Mouse (Mus musculus): ENCODE results near the gene Rbm8a.
A peak's percentile ranks its signal among the peaks of the same experiment; 100 is the strongest.

Rbm8a gene

DNA sequence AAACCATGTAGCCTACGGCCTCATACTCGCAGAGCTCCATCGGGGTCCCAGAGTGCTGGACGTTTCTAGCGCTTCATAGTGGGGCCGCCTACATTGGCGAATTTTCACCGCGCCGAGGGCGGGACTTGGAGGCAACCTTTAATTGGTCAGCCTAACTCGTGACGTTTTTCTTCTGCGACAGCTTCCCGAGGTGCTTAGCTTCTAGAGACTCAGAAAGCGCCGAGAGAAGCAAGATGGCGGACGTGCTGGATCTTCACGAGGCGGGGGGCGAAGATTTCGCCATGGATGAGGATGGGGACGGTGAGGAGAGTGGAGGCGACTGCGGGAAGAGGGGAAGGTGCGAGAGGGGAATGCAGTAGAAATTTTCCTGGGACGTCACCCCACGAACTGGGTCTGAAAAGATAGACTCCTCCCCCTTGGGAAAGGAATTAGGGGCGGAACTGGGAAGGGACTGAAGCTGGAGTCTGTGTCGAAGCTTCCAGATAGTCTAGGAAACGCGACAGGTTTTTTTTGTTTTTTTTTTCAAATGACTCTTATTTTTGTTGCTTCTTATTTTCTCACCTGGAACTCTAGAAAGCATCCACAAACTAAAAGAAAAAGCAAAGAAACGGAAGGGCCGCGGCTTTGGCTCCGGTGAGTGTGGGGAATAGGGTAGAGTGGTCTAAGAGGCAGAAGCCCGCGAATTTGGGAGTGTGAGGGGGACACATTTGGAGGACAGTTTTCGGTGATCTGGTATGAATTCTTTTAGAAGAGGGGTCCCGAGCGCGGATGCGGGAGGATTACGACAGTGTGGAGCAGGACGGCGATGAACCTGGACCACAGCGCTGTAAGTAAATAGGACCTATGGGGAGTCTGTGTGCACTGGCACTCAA, at the start of gene Rbm8a:
Rbm8a (plus strand) TSS at position 205 of the 872 bp plus-strand sequence.
- peak; percentile 99 for DNase-seq (ENCODE audit: low read depth, low spot score)

DNA sequence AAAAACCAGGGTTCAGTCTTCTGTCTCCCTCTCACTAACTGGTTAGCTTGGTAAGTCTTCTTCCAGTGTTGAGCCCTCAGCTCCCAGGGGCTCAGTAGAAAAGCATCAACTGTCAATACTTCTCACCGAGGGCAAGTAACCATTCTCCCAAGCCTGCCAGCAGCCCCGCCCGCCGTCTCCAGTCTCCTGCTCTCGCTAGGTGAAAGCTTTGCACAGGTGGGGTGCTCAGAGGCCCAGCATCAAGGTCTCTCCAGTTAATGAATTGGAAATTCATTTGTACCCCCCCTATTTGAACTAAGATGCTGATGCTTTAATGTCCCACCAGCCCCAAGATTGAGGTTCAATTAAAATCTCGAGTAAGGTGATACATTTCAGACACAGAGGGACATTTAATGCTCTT, 48.6 kb upstream of the Rbm8a start:
- no peak for DNase-seq (ENCODE audit: low read depth, low spot score)

DNA sequence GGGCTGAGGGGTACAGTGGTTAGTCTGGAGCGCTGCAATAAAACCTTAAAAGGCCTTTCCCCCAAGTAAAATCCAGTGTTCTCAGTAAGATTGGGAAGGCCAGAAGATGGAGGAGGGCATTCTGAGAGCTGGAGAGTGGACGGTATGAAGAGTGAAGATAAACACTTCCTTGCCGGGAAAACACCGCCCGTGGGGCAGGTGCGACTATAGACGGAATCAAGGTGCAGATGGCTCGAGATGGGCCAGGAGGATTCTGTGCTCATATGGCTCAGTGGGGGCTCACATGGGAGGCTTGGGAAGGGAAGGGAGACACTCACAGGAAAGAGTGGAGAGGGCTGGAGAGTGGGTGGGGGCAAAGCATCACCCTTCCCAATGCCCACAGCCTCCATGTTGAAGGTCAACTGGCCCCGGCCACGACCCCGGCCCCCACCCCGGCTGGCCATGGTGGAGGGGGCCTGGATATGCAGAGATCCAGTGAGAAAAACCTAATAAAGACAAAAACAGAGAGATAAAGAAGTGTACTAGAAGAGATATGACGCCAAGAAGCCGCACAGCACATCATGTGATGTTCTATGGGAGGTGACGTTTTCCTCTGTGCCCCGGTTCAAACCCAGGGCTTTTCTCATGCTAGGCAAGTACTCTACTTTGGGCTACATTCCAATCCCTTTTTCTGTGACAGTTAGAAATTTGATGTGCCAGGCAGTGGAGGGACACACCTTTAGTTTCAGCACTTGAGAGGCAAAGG, 47.8 kb upstream of the Rbm8a start:
- DNase-seq (ENCODE audit: low read depth, low spot score): no peak

DNA sequence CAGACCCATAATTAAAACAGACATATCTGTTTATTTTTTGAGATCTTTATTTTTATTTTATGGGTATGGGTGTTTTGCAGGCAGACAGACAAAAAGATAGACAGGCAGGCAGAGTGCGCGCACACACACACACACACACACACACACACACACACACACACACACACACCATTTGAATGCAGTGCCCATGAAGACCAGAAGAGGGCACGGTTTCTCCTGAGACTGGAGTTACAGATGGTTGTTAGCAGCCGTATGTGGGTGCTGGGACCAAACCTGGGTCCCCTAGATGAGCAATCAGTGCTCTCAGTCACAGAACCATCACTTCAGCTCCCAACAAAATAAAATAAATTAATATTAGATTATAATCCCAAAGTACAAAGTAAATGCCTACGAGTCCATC, 46.3 kb upstream of the Rbm8a start:
- no peak for DNase-seq (ENCODE audit: low read depth, low spot score)

DNA sequence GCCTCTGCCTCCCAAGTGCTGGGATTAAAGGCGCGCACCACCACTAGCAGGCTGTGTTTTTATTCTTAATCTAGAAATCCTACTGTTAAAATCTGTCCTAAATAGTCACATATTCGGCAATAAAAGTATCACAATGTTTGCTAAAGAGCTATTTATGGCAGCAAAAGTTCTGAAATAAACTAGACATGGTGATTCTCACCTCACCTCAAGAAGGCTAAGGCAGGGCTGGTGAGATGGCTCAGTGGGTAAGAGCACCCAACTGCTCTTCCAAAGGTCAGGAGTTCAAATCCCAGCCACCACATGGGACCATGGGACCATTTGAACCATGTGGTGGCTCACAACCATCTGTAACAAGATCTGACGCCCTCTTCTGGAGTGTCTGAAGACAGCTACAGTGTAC, 39.1 kb upstream of the Rbm8a start:
- DNase-seq (ENCODE audit: low read depth, low spot score): no peak

DNA sequence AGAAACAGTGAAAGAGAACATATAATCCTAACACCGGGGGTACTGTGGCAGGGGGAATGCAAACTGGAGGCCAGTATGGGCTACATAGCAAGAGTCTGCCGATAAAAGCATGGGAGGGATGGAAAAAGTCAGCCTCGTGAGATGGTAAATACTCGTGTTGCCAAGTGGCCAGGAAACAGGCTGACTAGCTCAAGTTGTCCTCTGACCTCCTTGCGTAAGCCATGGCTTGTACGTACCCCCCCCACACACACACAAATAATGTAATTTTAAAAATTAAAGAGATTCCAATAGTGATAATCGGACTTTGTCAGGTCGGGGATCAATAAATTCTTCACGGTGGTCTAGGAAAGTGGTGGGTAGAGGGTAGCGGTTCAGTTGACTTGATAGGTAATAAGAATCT, 36.4 kb upstream of the Rbm8a start:
- no peak for DNase-seq (ENCODE audit: low read depth, low spot score)

DNA sequence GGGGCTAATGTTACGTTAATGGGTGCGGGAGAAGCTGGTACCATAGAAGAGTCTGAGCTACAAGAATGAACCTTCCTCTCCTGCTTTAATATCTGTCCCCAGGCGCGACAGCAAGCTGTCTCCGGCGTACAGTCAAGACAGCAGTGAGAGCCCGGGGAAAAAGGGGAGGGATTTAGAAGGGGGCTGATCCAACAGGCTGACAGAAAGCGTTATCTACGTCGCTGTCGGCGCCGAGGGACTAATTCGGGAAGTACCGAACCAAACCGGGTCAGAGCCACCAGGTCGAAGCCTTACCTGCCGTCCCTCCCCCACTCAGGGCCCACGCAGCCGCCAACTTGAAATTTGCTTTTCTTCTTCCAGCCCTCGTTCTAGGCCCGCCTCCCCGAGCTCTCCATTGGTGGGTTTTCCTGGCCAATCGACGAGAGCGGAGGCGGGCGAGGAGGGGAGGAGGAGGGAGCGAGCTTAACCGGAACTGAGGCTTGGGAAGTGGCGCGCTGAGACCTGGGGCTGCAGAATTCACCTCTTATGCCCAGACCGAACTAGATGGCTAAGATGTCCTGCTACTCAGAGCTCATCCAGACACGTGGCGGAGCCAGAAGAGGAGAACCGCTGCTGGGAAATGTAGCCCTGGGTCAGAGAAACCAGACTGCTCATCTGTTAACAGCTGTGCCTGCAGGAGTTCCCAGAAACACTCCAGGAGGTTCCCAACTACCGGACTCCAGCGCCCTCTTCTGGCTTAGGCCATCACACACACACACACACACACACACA, 35.8 kb upstream of the Rbm8a start, which contains the start of gene Polr3gl:
Polr3gl (minus strand) TSS at position 392 of the 771 bp plus-strand sequence.
- DNase-seq (ENCODE audit: low read depth, low spot score): peak; percentile 97

DNA sequence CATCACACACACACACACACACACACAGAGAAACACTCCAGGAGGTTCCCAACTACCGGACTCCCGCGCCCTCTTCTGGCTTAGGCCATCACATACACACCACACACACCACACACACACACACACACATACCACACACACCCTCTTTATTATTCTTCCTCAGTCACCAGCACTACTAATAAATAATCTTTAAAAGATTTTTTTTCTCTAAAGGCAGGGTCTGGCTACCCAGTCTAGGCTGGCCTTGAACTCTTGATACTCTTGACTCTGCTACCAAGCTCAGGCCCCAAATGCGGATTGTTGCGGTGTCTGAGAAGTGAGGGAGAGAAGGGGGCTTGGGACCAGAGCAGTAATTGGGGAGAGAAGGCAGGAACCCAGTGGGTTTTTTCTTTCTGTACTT, 34.9 kb upstream of the Rbm8a start:
- no peak for DNase-seq (ENCODE audit: low read depth, low spot score)

DNA sequence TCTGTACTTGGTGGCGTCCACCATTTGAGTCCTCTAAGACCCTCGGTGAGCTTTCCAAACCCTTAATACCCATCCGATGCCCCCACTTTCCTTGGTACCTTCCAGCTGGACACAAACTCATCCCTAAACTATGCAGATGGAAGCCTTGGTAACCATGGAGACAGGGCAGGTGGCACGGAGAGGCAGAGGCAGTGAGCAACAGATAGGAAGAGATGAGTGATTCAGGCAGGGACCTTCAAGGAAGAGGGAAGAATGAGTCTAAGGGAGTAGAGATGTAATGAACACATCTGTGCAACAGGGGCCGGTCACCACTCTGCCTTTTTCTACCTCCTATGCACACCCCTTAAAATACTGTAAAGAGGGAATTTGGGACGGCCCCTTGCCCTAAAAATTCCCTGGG, 34.1 kb upstream of the Rbm8a start:
- DNase-seq (ENCODE audit: low read depth, low spot score): no peak

DNA sequence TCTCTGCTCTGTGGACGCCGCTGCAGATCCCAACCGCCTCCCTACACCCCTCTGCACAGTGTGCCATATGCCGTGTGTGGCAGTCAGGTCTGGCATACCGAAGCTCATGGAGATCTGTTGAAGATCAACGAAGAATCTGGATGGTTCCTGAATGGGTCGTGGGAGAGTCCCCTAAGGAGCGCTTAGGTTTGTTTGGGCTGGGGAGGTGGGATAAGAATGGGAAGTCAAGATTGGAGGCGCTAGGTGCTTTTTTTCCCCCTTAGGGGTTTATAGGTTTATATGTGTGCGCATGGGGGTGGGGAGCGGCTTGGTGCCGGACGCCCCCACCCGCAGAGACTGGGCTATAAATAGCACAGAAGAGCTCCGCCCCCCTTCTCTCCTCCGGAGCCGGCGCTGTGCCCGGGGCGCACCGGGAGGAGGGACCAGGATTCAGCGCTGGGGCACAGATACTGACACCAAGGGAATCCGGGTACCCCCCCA, 33.5 kb upstream of the Rbm8a start, which contains the start of gene Ankrd34a:
Ankrd34a (plus strand) TSS at position 409 of the 480 bp plus-strand sequence.
- no peak for DNase-seq (ENCODE audit: low read depth, low spot score)

DNA sequence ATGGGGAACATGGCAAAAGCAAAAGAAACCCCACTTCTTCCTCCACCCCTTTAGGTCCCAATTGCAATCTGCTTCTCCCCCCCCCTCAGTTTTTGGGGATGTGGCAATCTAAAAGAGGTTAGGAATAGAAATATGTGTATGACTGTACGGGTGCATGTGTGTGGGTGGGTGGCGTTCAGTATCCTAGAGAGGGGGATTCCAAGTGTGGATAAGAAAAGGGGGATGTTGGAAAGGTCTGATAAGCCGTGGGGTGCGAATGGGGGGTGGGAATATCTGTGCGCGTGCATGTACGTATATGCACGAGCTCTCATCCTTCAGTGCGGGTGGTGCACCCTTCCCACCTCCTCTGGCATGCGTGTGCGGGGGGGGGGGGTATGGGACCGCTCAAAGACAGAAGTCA, 32.9 kb upstream of the Rbm8a start:
- no peak for DNase-seq (ENCODE audit: low read depth, low spot score)

DNA sequence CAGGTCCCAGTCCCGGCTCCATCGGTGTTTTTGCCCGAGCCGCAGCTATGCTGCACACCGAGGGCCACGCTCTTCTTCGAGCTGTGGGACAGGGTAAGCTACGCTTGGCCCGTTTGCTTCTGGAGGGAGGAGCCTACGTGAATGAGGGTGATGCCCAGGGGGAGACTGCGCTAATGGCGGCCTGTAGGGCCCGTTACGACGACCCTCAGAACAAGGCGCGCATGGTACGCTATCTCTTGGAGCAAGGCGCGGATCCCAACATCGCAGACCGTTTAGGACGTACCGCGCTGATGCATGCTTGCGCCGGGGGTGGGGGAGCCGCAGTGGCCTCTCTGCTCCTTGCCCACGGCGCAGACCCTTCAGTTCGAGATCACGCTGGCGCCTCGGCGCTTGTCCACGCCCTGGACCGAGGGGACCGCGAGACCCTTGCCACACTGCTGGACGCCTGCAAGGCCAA, 32.3 kb upstream of the Rbm8a start:
- peak; percentile 52 for DNase-seq (ENCODE audit: low read depth, low spot score)

DNA sequence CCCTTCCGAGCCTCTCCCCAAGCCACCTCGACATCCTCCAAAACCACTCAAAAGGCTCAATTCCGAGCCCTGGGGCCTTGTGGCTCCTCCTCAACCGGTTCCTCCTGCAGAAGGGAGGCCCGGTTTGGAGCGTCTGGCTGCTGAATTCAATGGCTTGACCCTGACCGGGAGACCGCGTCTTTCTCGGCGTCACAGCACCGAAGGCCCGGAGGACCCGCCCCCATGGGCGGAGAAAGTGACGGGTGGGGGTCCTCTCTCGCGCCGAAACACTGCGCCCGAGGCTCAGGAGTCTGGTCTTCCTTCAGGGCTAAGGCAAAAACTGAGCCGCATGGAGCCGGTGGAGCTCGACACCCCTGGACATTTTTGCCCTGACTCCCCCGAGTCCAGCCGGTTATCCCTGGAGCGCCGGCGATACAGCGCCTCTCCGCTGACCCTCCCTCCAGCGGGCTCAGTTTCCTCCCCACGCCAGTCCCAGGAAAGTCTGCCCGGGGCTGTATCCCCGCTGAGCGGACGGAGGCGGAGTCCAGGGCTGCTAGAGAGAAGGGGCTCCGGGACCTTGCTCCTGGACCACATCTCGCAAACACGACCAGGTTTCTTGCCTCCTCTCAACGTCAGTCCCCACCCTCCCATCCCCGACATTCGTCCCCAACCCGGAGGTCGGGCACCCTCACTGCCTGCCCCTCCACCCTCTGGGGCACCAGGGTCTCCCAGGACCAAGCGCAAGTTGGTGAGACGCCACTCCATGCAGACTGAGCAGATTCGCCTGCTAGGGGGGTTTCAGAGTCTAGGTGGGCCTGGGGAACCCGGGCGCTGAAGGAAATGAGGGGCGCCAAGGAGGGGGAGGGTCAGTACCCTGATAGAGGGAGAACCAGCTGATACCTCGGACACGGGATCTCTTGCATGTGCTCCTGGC, 31.3 kb upstream of the Rbm8a start:
- DNase-seq (ENCODE audit: low read depth, low spot score): peak; percentile 70

DNA sequence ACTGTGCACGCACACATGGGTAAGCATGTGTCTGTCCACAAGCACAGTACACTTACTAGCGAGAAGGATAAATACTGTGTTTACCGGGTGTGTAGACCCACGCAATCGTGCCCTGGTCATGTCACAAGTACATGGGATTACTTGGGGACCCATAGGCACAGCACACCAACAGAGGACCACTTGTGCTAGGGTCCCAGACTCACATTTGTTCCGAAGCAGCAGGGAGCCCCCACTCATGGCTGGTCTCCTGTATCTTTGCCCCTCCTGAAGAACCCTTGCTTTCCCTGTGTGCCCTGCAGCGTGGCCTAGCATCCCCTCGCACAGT, 30.7 kb upstream of the Rbm8a start:
- no peak for DNase-seq (ENCODE audit: low read depth, low spot score)

DNA sequence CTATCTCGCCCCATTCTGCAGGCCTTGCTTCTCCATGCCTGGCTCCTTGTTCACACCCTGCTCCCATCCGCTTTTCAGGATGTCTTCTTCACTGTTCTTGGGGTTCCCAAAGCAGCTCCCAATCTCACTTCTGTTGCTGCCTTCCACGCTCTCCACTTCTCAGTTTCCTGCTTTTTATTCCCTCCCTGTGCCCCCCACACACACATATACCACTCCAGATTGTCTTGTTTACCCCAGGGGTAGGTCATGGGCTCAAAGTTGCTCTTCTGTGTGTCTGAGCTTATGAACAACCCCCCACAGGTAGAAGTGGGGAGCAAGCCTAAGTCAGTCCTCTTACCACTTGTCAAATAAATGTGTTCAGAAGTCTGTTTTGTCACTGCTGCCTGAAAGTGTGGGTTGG, 30.3 kb upstream of the Rbm8a start:
- DNase-seq (ENCODE audit: low read depth, low spot score): no peak

DNA sequence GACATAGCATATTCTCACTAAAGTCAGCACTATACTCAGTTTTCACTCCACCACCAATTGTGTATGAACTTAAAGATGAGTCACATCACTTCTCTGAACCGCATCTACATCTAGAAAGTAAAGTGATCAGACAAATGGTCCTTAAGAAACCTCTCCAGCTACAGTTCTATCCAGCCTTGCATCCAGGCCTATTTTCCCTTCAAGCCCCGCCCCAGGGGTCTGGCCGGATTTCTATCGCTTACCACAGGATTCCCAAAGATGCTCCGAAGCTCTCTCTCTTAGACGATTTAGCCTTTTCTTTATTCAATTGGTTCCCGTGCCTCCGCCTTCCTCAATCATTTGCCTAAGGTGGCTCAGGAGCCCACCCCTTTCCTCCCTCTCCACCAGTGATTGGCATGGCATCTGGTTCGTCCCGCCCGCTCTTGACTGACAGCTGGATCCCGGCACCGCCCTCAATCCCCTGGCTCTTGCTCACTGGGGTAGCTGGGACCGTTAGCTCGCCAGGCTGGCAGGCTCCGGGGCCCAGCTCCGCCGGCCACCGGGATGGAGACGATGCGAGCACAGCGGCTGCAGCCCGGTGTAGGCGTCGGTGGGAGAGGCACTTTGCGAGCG, 29.0 kb upstream of the Rbm8a start, which contains the start of gene Lix1l:
Lix1l (plus strand) TSS at position 511 of the 612 bp plus-strand sequence.
- DNase-seq (ENCODE audit: low read depth, low spot score): peak; percentile 99

DNA sequence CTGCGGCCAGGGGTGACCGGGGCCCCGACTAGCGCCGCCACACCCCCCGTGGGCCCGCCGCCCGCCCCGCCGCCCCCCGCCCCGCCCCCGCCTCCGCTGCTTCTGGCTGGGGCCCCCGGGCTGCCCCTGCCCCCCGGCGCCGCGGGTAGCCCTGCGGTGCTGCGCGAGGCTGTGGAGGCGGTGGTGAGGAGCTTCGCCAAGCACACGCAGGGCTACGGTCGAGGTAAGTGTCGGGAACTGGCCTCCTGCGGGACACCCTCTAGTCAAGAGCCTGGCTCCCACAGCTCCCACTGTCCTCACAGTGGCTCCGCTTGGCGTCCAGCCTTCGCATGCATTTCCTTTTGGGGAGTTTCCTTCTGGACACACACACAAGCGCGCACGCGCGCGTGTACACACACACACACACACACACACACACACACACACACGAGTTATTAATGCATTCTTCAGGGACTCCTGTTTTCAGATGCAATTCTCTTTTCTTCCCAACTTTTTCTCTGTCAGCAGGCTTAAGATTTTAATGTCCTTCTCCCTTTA, 28.4 kb upstream of the Rbm8a start:
- peak; percentile 34 for DNase-seq (ENCODE audit: low read depth, low spot score)

DNA sequence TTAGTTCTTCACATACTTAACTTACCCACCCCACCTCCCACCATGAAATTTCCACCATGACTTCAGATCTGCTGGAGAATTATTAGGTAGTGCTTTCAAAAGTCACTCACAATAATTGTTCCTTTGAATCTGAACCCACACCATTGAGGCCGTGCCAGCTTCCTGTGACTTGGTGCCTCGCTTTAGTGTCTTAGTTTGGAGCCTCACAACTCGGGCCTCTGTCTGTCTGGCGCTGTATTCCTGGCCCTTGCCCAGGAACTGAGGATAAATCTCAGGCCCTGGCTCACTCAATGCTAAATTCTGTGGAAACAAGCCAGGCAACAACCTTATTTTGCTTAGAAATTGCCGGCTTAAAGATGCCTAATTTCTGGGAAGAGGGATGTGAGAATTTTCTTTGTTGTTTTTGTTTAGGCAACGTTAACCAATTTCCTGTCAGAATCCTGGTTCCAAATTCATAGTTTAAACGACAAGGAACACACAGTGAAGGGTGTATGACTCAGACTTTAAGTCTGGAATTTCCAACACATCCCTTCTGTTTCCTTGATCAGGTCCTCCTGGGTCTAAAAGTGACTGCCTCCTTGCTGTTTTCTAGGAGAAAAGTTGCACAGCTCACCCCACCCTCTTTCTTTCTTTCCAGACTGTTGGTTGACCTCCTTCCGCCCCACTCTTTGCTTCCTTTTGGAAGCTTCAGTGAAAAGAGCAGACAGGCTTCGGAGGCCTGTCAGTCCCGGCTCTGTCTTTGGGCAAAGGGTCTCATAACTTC, 27.6 kb upstream of the Rbm8a start:
- no peak for DNase-seq (ENCODE audit: low read depth, low spot score)

DNA sequence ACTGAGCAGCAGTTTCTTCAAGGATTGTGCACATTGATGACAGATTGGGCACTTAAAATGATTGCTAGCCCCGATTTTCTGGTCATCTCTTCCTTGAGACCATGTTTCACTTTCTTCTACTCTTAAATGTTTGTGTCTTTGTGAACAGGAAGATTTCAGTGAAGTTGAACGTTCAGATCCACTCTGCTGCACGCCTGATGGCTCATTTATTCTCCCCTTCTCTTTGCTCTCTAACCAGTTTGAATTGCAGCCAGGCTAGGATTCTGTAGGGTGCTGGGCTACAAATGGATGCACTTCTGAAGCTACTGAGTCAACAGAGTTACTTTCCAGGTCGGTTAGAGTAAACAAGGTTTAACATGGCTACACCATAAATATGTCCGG, 27.0 kb upstream of the Rbm8a start:
- no peak for DNase-seq (ENCODE audit: low read depth, low spot score)
